Mouse (Mus musculus) embryonic facial prominence, embryonic 11.5 days (tissue): ENCODE results near the gene H13. TPM values are rescaled to one million over a fixed set of nuclear protein-coding genes. Genes with fewer than 3 reads are reported as not detected.

ENCODE experiments used
- ATAC-seq: fragments of 200-750 bp; cut with Nextera tagmentation; replicated peaks from 2 replicates; pipeline ENCODE4 v1.8.0; 2017; ENCODE audit warnings: low read depth; ENCODE audit not compliant: insufficient number of reproducible peaks, low FRiP score, low TSS enrichment
- DNase-seq: peaks from one replicate; pipeline ENCODE4 v3.0.0-alpha.2; 2015; ENCODE audit warnings: low spot score
- H3K27ac ChIP-seq: fragments of 300-500 bp; sonication (generic); replicated peaks from 2 replicates; pipeline ENCODE4 v1.5.1; 2014; ENCODE audit warnings: mild to moderate bottlenecking, low read depth, low read length, control low read depth
- H3K27me3 ChIP-seq: fragments of 300-500 bp; sonication (generic); 2 replicates; pipeline ENCODE4 v1.6.1; 2014; ENCODE audit warnings: mild to moderate bottlenecking, low read length, moderate library complexity, mixed read lengths; ENCODE audit not compliant: control insufficient read depth, insufficient read depth
- H3K36me3 ChIP-seq: fragments of 300-500 bp; sonication (generic); replicated peaks from 2 replicates; pipeline ENCODE4 v1.6.1; 2014; ENCODE audit warnings: low read depth, mild to moderate bottlenecking, low read length, moderate library complexity, mixed read lengths; ENCODE audit not compliant: control insufficient read depth, insufficient read depth
- H3K4me1 ChIP-seq: fragments of 300-500 bp; sonication (generic); 2 replicates; pipeline ENCODE4 v1.6.1; 2014; ENCODE audit warnings: low read length, mixed read lengths; ENCODE audit not compliant: control insufficient read depth, insufficient read depth
- H3K4me2 ChIP-seq: fragments of 300-500 bp; sonication (generic); 2 replicates; pipeline ENCODE4 v1.6.1; 2014; ENCODE audit warnings: low read depth, mild to moderate bottlenecking, control low read depth, low read length, moderate library complexity
- H3K4me3 ChIP-seq: fragments of 300-500 bp; sonication (generic); 2 replicates; pipeline ENCODE4 v1.5.1; 2014; ENCODE audit warnings: low read depth, low read length, control low read depth
- H3K9ac ChIP-seq: fragments of 300-500 bp; sonication (generic); replicated peaks from 2 replicates; pipeline ENCODE4 v1.6.1; 2014; ENCODE audit warnings: mild to moderate bottlenecking, control low read depth, low read length
- H3K9me3 ChIP-seq: fragments of 300-500 bp; sonication (generic); replicated peaks from 2 replicates; pipeline ENCODE4 v1.6.1; 2016; ENCODE audit warnings: mild to moderate bottlenecking, low read length, inconsistent platforms, mixed read lengths; ENCODE audit not compliant: control insufficient read depth
- WGBS: fragments of 180-500 bp; shearing (Covaris S2); extraction: QIAGEN DNeasy Blood & Tissue Kit; methylation state at CpG from one replicate; pipeline ENCODE4 v1.1.7; 2014; 5-methylcytosine and 5-hydroxymethylcytosine counted together
- polyA plus RNA-seq: library from polyadenylated mRNA; unstranded; fragments of >200 nt; fragmentation: Nextera tagmentation; extraction: Ambion mirVana; gene quantifications from 2 replicates; pipeline ENCODE4 v1.2.1, GENCODE M21; 2014

The H13 gene
- polyA plus RNA-seq, 1 experiment from 2014 or later = 118 TPM

- no peaks in the 10 kb centered on the region for H3K9me3 ChIP-seq
- H3K27ac ChIP-seq = peak overlapping the region; percentile 86
- peak overlapping the region; percentile 82 for H3K4me3 ChIP-seq
- H3K36me3 ChIP-seq = no peaks in the 10 kb centered on the region
- DNase-seq (peak; percentile 95), ATAC-seq (peak; percentile 68)
- peaks cover 10% of the 10 kb centered on the region for H3K4me1 ChIP-seq
- peak overlapping the region; percentile 37; the same call in 1 of the 2 replicates for H3K9ac ChIP-seq
- WGBS = under 1% methylated on average over 34 of the region's 36 CpGs
- H3K27me3 ChIP-seq = no peaks in the 10 kb centered on the region
- peak overlapping the region; percentile 72 for H3K4me2 ChIP-seq
These were observed 70.0 kb downstream of the H13 start for GRCm38 (mm10) chr2:152739031-152739841.

GRCm38 (mm10) chr2:152739842-152740260 is 70.6 kb downstream of the H13 start:
- Histone ChIP-seq H3K4me3 (peak overlapping the region; percentile 82), H3K9me3 (no peaks in the 10 kb centered on the region), H3K4me2 (peak overlapping the region; percentile 72), H3K9ac (no peak overlapping the region), H3K27ac (peak overlapping the region; percentile 86), H3K36me3 (no peaks in the 10 kb centered on the region), H3K27me3 (no peaks in the 10 kb centered on the region), H3K4me1 (peaks cover 6% of the 10 kb centered on the region)
- 20% methylated on average over 3 of the region's 3 CpGs for WGBS
- peak; percentile 58 for DNase-seq
- peak; percentile 4; the same call in 1 of the 2 replicates for ATAC-seq

GRCm38 (mm10) chr2:152740490-152740889 is 71.2 kb downstream of the H13 start:
- Histone ChIP-seq H3K4me1 (peaks cover 6% of the 10 kb centered on the region), H3K27ac (no peak overlapping the region), H3K4me3 (no peak overlapping the region), H3K27me3 (no peaks in the 10 kb centered on the region), H3K4me2 (no peak overlapping the region), H3K9ac (no peak overlapping the region), H3K36me3 (no peaks in the 10 kb centered on the region), H3K9me3 (no peaks in the 10 kb centered on the region)
- DNase-seq = no peak
- ATAC-seq = no peak
- 57% methylated on average over 5 of the region's 5 CpGs for WGBS

- 40% methylated on average over 14 of the region's 14 CpGs for WGBS
- H3K4me1 ChIP-seq = peaks cover 6% of the 10 kb centered on the region
- H3K36me3 ChIP-seq = no peaks in the 10 kb centered on the region
- no peaks in the 10 kb centered on the region for H3K27me3 ChIP-seq
- ATAC-seq (no peak), DNase-seq (peak; percentile 76)
- H3K9ac ChIP-seq = peak overlapping the region; percentile 50
- peak overlapping the region; percentile 68 for H3K27ac ChIP-seq
- H3K4me3 ChIP-seq = no peak overlapping the region
- no peaks in the 10 kb centered on the region for H3K9me3 ChIP-seq
- no peak overlapping the region for H3K4me2 ChIP-seq
These were observed 72.1 kb downstream of the H13 start for GRCm38 (mm10) chr2:152741153-152742041.

- WGBS = 27% methylated on average over 10 of the region's 10 CpGs
- H3K4me1 ChIP-seq = peaks cover 6% of the 10 kb centered on the region
- H3K4me2 ChIP-seq = no peak overlapping the region
- ATAC-seq (0 out of 2 replicates have a peak, but pooled peaks have one; percentile 30), DNase-seq (peak; percentile 83)
- H3K4me3 ChIP-seq = no peak overlapping the region
- no peaks in the 10 kb centered on the region for H3K36me3 ChIP-seq
- H3K9ac ChIP-seq = no peak overlapping the region
- no peaks in the 10 kb centered on the region for H3K9me3 ChIP-seq
- no peak overlapping the region for H3K27ac ChIP-seq
- no peaks in the 10 kb centered on the region for H3K27me3 ChIP-seq
These were observed 73.2 kb downstream of the H13 start for GRCm38 (mm10) chr2:152742435-152742834.

- Histone ChIP-seq H3K27me3 (no peaks in the 10 kb centered on the region), H3K4me3 (peak within 1 kb of the TSS; percentile 16), H3K27ac (0 out of 2 replicates have a peak within 1 kb of the TSS, but pooled peaks have one; percentile 8), H3K9me3 (no peaks in the 10 kb centered on the region), H3K4me1 (no peaks in the 10 kb centered on the region), H3K36me3 (no peaks in the 10 kb centered on the region), H3K4me2 (peak within 1 kb of the TSS; percentile 53), H3K9ac (peak within 1 kb of the TSS; percentile 54)
- ATAC-seq = 0 out of 2 replicates have a peak, but pooled peaks have one; percentile 19
- DNase-seq = no peak
- 3% methylated on average over 30 of the region's 30 CpGs for WGBS
These were observed 84.9 kb downstream of the H13 start, which contains the start of gene Cox4i2 for GRCm38 (mm10) chr2:152753944-152754711. Gene Cox4i2 (plus strand): TSS chr2:152754173.

GRCm38 (mm10) chr2:152756474-152757393 is 87.5 kb downstream of the H13 start:
- H3K4me3 ChIP-seq = no peak overlapping the region
- no peaks in the 10 kb centered on the region for H3K36me3 ChIP-seq
- WGBS = 65% methylated on average over 17 of the region's 17 CpGs
- no peak overlapping the region for H3K4me2 ChIP-seq
- no peak overlapping the region for H3K9ac ChIP-seq
- H3K4me1 ChIP-seq = no peaks in the 10 kb centered on the region
- no peaks in the 10 kb centered on the region for H3K27me3 ChIP-seq
- DNase-seq (no peak), ATAC-seq (no peak)
- H3K9me3 ChIP-seq = no peaks in the 10 kb centered on the region
- H3K27ac ChIP-seq = no peak overlapping the region
